Mouse (Mus musculus) liver, adult 2 months (tissue): ENCODE data around the gene Cd164l2. TPM values are rescaled to one million over a fixed set of nuclear protein-coding genes. Genes with fewer than 3 reads are reported as not detected.

Experiments
- DNase-seq: peaks from one replicate; pipeline ENCODE4 v3.0.0-alpha.2; 2011; ENCODE audit warnings: low read depth, low spot score; ENCODE audit errors: extremely low read depth
- H3K27ac ChIP-seq: fragments of 200-500 bp; replicated peaks from 2 replicates; pipeline ENCODE4 v1.5.1; 2012; ENCODE audit warnings: low read depth, mild to moderate bottlenecking, control low read depth, inconsistent platforms, low read length; ENCODE audit not compliant: insufficient read depth
- H3K27me3 ChIP-seq: fragments of 200-500 bp; 2 replicates; pipeline ENCODE4 v1.6.1; 2012; ENCODE audit warnings: mild to moderate bottlenecking, moderate library complexity, low read length, inconsistent platforms; ENCODE audit not compliant: control insufficient read depth, insufficient read depth
- H3K36me3 ChIP-seq: fragments of 200-500 bp; 2 replicates; pipeline ENCODE4 v1.6.1; 2012; ENCODE audit warnings: low read length, inconsistent platforms; ENCODE audit not compliant: control insufficient read depth, insufficient read depth
- H3K4me1 ChIP-seq: fragments of 200-500 bp; 2 replicates; pipeline ENCODE4 v1.6.1; 2011; ENCODE audit warnings: low read length; ENCODE audit not compliant: control insufficient read depth, insufficient read depth
- H3K4me3 ChIP-seq: fragments of 200-500 bp; 2 replicates; pipeline ENCODE4 v1.5.1; 2011; ENCODE audit warnings: low read depth, mild to moderate bottlenecking, control low read depth, low read length, moderate library complexity; ENCODE audit not compliant: insufficient read depth
- H3K79me2 ChIP-seq: fragments of 200-500 bp; 2 replicates; pipeline ENCODE4 v1.6.1; 2012; ENCODE audit warnings: inconsistent platforms, mild to moderate bottlenecking, low read length, moderate library complexity; ENCODE audit not compliant: control insufficient read depth, insufficient read depth
- H3K9ac ChIP-seq: fragments of 200-500 bp; 2 replicates; pipeline ENCODE4 v1.6.1; 2012; ENCODE audit warnings: low read depth, mild to moderate bottlenecking, control low read depth, inconsistent platforms, low read length
- CTCF ChIP-seq: fragments of 200-500 bp; IDR thresholded peaks from 2 replicates; pipeline ENCODE4 v1.5.1; 2011; ENCODE audit warnings: low read depth, low read length, control low read depth
- POLR2A ChIP-seq: fragments of 200-500 bp; IDR thresholded peaks from 2 replicates; pipeline ENCODE4 v1.6.1; 2011; ENCODE audit warnings: low read length, control low read depth; ENCODE audit not compliant: insufficient read depth; ENCODE audit errors: extremely low read depth
- WGBS: fragments of 180-500 bp; shearing (Covaris S2); methylation state at CpG from one replicate; pipeline ENCODE4 v1.1.7; 2018; 5-methylcytosine and 5-hydroxymethylcytosine counted together
- polyA plus RNA-seq: library from polyadenylated mRNA; depleted of rRNA; stranded (reverse); fragments of >200 nt; gene quantifications from 2 replicates; pipeline ENCODE4 v1.2.3, GENCODE M21; 2012
- total RNA-seq: library from RNA; depleted of rRNA; stranded (reverse); fragments of >200 nt; gene quantifications from 2 replicates; pipeline ENCODE4 v1.2.3, GENCODE M21; 2014

The Cd164l2 gene
- total and polyA plus RNA-seq, 2 experiments = not detected

DNA sequence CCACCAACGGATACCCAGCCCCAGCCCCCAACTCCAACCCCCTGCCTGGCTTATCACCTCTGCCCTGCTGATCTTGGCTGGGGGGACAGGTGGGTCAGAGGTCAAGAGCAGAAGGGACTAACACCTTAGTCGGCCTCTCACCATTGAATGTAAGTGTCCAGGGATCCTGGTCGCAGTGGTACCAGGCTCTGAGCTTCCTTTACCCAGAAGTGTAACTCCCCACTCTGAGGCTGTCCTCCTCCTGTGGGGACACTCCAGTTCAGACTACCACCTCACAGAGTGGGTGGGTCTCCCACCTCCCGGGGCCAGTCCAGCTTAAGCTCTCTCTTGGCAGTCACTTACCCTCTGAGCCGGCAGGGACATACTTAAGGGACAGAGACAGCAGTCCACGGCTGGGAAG, 43.5 kb downstream of the Cd164l2 start:
- TF ChIP-seq CTCF = no peak
- TF ChIP-seq POLR2A = no peak
- Histone ChIP-seq H3K79me2 (no peaks in the 10 kb centered on the region), H3K36me3 (no peaks in the 10 kb centered on the region), H3K27ac (no peak overlapping the region), H3K9ac (no peak overlapping the region), H3K4me3 (no peak overlapping the region), H3K4me1 (peaks cover 9% of the 10 kb centered on the region; the same call in 1 of the 2 replicates), H3K27me3 (no peaks in the 10 kb centered on the region)
- no peak for DNase-seq
- 69% methylated on average over 6 of the region's 6 CpGs for WGBS

DNA sequence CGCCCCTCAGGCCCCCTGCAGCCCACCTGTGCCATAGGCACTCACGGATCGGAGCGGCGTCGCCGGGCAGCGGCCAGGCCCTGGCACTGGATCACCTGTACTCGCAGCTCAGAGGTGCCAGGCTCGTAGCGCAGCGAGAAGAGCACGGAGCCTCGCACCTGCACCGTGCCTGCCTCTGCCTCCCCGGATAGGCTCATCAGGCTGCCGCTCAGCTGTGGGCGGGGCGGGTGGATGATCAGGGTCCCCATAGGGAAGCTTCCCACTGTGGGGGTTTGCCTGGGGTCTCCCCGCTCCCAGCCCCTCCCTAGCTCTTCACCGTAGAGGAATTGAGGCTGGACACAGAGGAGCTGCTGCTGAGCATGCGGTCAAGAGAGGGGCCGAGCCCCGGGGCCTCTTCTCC, 44.9 kb downstream of the Cd164l2 start:
- no peak for DNase-seq
- Histone ChIP-seq H3K4me3 (no peak overlapping the region), H3K36me3 (no peaks in the 10 kb centered on the region), H3K27ac (no peak overlapping the region), H3K27me3 (no peaks in the 10 kb centered on the region), H3K4me1 (peaks cover 9% of the 10 kb centered on the region; the same call in 1 of the 2 replicates), H3K79me2 (no peaks in the 10 kb centered on the region), H3K9ac (no peak overlapping the region)
- TF ChIP-seq CTCF (no peak), POLR2A (no peak)
- WGBS = 24% methylated on average over 24 of the region's 24 CpGs

DNA sequence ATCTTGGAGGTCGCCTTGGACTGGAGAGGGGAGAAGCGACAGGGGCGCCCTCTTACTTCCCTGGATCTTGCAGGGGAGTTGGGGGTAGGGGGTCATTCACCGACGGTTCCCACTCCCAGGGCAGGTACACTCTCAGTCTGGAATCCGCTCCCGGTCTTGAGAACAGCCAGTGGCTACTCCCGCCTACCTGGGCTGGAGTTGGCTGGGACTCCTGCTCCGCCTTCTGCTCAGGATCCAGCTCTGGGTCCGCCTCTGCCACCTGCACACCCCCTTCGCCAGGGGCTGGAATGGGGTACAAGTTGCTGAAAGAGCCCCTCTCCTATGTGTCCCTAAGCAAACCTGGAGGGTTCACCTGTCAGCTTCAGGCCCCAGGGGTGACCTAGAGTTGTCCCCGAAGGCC, 45.3 kb downstream of the Cd164l2 start:
- Histone ChIP-seq H3K4me3 (no peak overlapping the region), H3K27me3 (no peaks in the 10 kb centered on the region), H3K9ac (no peak overlapping the region), H3K79me2 (no peaks in the 10 kb centered on the region), H3K36me3 (no peaks in the 10 kb centered on the region), H3K27ac (peak overlapping the region; percentile 58), H3K4me1 (peaks cover 9% of the 10 kb centered on the region; the same call in 1 of the 2 replicates)
- peak; percentile 72 for DNase-seq
- WGBS = 26% methylated on average over 12 of the region's 12 CpGs
- TF ChIP-seq CTCF (no peak), POLR2A (0 out of 2 replicates have a peak, but pooled peaks have one; percentile 13)

DNA sequence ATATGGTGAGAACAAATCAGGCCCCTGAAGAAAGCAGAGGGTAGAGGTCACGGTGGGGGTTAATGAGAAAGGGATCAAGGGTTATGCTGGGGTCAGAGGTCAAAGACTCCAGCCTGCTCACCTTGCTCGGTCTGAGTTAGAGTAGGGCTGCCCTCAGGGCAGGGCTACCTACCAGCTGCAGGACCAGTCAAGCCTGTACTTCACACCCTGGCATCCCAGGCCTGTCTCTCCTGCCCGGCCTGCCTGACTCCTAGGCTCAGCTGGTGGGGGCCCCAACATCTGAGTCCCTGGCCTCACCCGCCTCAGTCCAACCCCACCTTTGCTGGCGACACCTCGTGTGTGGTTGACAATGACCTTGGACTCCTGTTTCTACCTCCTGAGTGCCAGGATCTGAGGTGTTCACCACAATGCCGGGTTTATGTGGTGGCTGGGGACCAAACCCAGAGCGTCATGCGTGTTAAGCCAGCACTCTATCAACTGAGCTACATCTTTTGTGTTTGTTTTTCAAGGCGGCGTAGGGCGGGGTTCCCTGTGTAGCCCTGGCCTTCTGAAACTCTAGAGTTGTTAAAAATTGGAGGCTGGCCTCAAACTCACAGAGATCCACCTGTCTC, 46.0 kb downstream of the Cd164l2 start:
- no peaks in the 10 kb centered on the region for H3K27me3 ChIP-seq
- WGBS = 33% methylated on average over 12 of the region's 12 CpGs
- peak overlapping the region; percentile 58 for H3K27ac ChIP-seq

DNA sequence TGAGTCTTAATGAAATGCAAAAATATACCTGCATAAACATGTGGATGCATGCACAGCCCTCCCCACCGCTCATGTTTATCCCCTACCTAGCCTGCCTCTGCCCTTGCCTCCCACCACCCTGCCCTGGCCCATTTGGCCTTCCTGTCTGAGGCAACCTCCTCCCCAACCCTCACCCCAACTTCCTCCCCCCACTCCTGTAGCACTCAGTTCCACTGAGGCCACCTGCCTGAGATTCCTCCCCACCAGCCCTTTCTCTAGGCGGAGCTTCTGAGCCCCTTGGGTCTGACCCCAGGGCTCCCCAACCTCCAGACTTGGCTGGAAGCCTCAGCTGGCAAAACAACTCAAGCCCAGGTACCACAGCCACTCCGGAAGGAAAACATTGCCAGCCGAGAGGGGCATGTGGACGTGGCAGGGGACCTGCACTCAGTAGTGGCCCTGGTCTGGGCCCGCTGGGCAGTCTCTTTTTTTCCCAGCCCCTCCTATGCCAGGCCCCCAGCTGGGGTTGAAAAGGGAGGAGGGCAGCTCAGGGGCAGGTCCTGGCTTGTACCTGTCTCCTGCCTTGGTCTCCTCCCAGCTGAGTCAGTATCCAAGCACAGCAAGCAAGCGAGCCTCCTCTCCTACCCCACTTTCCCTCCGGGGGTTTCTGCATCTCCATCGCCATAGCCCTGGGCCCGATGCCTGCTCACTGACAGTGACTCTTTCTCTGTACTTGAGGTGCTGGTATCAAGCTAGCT, 49.9 kb downstream of the Cd164l2 start:
- Histone ChIP-seq H3K9ac (0 out of 2 replicates have a peak overlapping the region, but pooled peaks have one; percentile 9), H3K27me3 (no peaks in the 10 kb centered on the region), H3K79me2 (no peaks in the 10 kb centered on the region), H3K36me3 (no peaks in the 10 kb centered on the region; the same call in 1 of the 2 replicates), H3K4me3 (no peak overlapping the region), H3K27ac (no peak overlapping the region), H3K4me1 (peaks cover 7% of the 10 kb centered on the region; the same call in 1 of the 2 replicates)
- WGBS = 71% methylated on average over 10 of the region's 10 CpGs
- TF ChIP-seq POLR2A = no peak
- no peak for DNase-seq

More for the DNA sequence above, 46.0 kb downstream of the Cd164l2 start:
- H3K36me3 ChIP-seq = no peaks in the 10 kb centered on the region
- DNase-seq = peak; percentile 81
- H3K4me1 ChIP-seq = peaks cover 9% of the 10 kb centered on the region; the same call in 1 of the 2 replicates
- H3K4me3 ChIP-seq = no peak overlapping the region
- H3K9ac ChIP-seq = no peak overlapping the region
- TF ChIP-seq POLR2A (no peak), CTCF (no peak)
- no peaks in the 10 kb centered on the region for H3K79me2 ChIP-seq
